ENCODE assay signal across 8 mouse cellular contexts in genomic region chr7:81214153-81214907, GRCm38 (mm10). TPM values are rescaled to one million over a fixed set of nuclear protein-coding genes. Genes with fewer than 3 reads are reported as not detected.
DNase-seq lines count a peak whose midpoint lies in the region; ATAC-seq and TF ChIP-seq lines count a peak whose summit lies in the region.

No protein-coding gene starts in this region.

- TF ChIP-seq CTCF in cortical plate, adult 2 months (IDR thresholded peaks at IDR 0.05; ENCODE audit: extremely low read depth, insufficient read depth, low read length): no peak

- peak overlapping the region; percentile 91 for H3K4me2 ChIP-seq in heart, embryonic 12.5 days
- peak overlapping the region; percentile 61 for H3K4me2 ChIP-seq in hindbrain, embryonic 16.5 days (ENCODE audit: low read length)
- H3K4me2 ChIP-seq in midbrain, embryonic 13.5 days (replicated peaks): peak overlapping the region; percentile 62

- H3K36me3 ChIP-seq in heart, embryonic 12.5 days: no peaks in the 10 kb centered on the region
- H3K36me3 ChIP-seq in hindbrain, embryonic 16.5 days (ENCODE audit: control insufficient read depth, insufficient read depth, low read length): no peaks in the 10 kb centered on the region
- H3K36me3 ChIP-seq in midbrain, embryonic 13.5 days: no peaks in the 10 kb centered on the region

- H3K9me3 ChIP-seq in heart, embryonic 12.5 days (replicated peaks): no peaks in the 10 kb centered on the region
- no peaks in the 10 kb centered on the region for H3K9me3 ChIP-seq in hindbrain, embryonic 16.5 days (ENCODE audit: control insufficient read depth, low read length)
- H3K9me3 ChIP-seq in midbrain, embryonic 13.5 days: no peaks in the 10 kb centered on the region

- peak overlapping the region; percentile 71 for H3K9ac ChIP-seq in heart, embryonic 12.5 days
- peak overlapping the region; percentile 54 for H3K9ac ChIP-seq in hindbrain, embryonic 16.5 days (ENCODE audit: low read depth, low read length)
- no peak overlapping the region; the same call in 1 of the 2 replicates for H3K9ac ChIP-seq in midbrain, embryonic 13.5 days (replicated peaks)

- H3K4me3 ChIP-seq in heart, embryonic 12.5 days: peak overlapping the region; percentile 60
- H3K4me3 ChIP-seq in cortical plate, adult 2 months (ENCODE audit: insufficient read depth, low read length): peak overlapping the region; percentile 34
- peak overlapping the region; percentile 52 for H3K4me3 ChIP-seq in hindbrain, embryonic 16.5 days (ENCODE audit: low read length)
- H3K4me3 ChIP-seq in midbrain, embryonic 13.5 days (replicated peaks): peak overlapping the region; percentile 47

- WGBS in heart, embryonic 12.5 days: 6% methylated on average over 40 of the region's 40 CpGs
- WGBS in hindbrain, embryonic 16.5 days: 4% methylated on average over 36 of the region's 40 CpGs
- 3% methylated on average over 39 of the region's 40 CpGs for WGBS in midbrain, embryonic 13.5 days

- ATAC-seq in heart, embryonic 12.5 days (ENCODE audit: insufficient number of reproducible peaks, low FRiP score): no peak
- no peak for ATAC-seq in hindbrain, embryonic 16.5 days
- ATAC-seq in midbrain, embryonic 13.5 days: no peak

- no peak for DNase-seq in heart, adult 8-10 months (ENCODE audit: low spot score)
- no peak for DNase-seq in urinary bladder, postnatal 4 days (ENCODE audit: low spot score in 2 of 2)
- DNase-seq in layer of hippocampus, postnatal 14 days (ENCODE audit: low spot score in 2 of 2): no peak
- no peak for DNase-seq in right cerebral cortex, postnatal 4 days

- peaks cover 25% of the 10 kb centered on the region for H3K4me1 ChIP-seq in heart, embryonic 12.5 days (replicated peaks)
- no peaks in the 10 kb centered on the region for H3K4me1 ChIP-seq in cortical plate, adult 2 months (ENCODE audit: control insufficient read depth, insufficient read depth, low read length)
- H3K4me1 ChIP-seq in hindbrain, embryonic 16.5 days (ENCODE audit: control insufficient read depth, insufficient read depth, low read depth, low read length): peaks cover 14% of the 10 kb centered on the region; the same call in 1 of the 2 replicates
- peaks cover 18% of the 10 kb centered on the region for H3K4me1 ChIP-seq in midbrain, embryonic 13.5 days (replicated peaks)

- H3K27me3 ChIP-seq in heart, embryonic 12.5 days (replicated peaks): peaks cover 9% of the 10 kb centered on the region
- H3K27me3 ChIP-seq in hindbrain, embryonic 16.5 days (replicated peaks; ENCODE audit: control insufficient read depth, insufficient read depth, low read length): peaks cover 26% of the 10 kb centered on the region
- peaks cover 64% of the 10 kb centered on the region for H3K27me3 ChIP-seq in midbrain, embryonic 13.5 days

- TF ChIP-seq POLR2A in cortical plate, adult 2 months (IDR thresholded peaks at IDR 0.05; ENCODE audit: extremely low read depth, insufficient read depth, low read length): no peak

- H3K27ac ChIP-seq in heart, embryonic 12.5 days (ENCODE audit: poor library complexity, severe bottlenecking): no peak overlapping the region
- H3K27ac ChIP-seq in cortical plate, adult 2 months (ENCODE audit: insufficient read depth, low read length): peak overlapping the region; percentile 64; the same call in 1 of the 2 replicates
- no peak overlapping the region for H3K27ac ChIP-seq in hindbrain, embryonic 16.5 days (ENCODE audit: low read depth, low read length)
- H3K27ac ChIP-seq in midbrain, embryonic 13.5 days: no peak overlapping the region

RNA-seq across cellular contexts. Expression of gene Pde8a, which starts 0.9 kb away (rescaled TPM):
- polyA plus RNA-seq in heart, embryonic 12.5 days (2016; fragmentation: Nextera tagmentation; extraction: Ambion mirVana): 3.8 and 3.9 TPM in 2 replicates
- 10 to 100 TPM; 13.4 to 16.0 (median 14.0) TPM for total RNA-seq in heart, adult 8-10 months (2022)
- polyA plus RNA-seq in cortical plate, adult 2 months (2012; rRNA removed): 13.1 and 16.1 TPM in 2 replicates
- polyA plus RNA-seq in hindbrain, embryonic 16.5 days (2015; fragmentation: Nextera tagmentation; extraction: Ambion mirVana): 1.2 and 2.0 TPM in 2 replicates
- polyA plus RNA-seq in midbrain, embryonic 13.5 days (2015; fragmentation: Nextera tagmentation; extraction: Ambion mirVana): 1.8 and 2.5 TPM in 2 replicates
- 1 to 10 TPM; 2.7 to 3.1 TPM for total RNA-seq in layer of hippocampus, postnatal 14 days (2021)
